In genomic region chr11:106779388-106780088, GRCm38 (mm10) we compare ENCODE assay signal across 7 mouse cellular contexts. TPM values are rescaled to one million over a fixed set of nuclear protein-coding genes. Genes with fewer than 3 reads are reported as not detected.
DNase-seq lines count a peak whose midpoint lies in the region; ATAC-seq and TF ChIP-seq lines count a peak whose summit lies in the region.

TSS of gene Polg2 (minus strand) at chr11:106779537.

- H3K9me3 ChIP-seq in intestine, postnatal 0 days (ENCODE audit: control insufficient read depth) = no peaks in the 10 kb centered on the region
- H3K9me3 ChIP-seq in midbrain, embryonic 12.5 days = no peaks in the 10 kb centered on the region

- H3K27me3 ChIP-seq in intestine, postnatal 0 days (replicated peaks; ENCODE audit: control insufficient read depth, insufficient read depth, low read length) = no peaks in the 10 kb centered on the region
- no peaks in the 10 kb centered on the region for H3K27me3 ChIP-seq in midbrain, embryonic 12.5 days
- H3K27me3 ChIP-seq in small intestine, adult 2 months (ENCODE audit: control insufficient read depth, insufficient read depth, low read length) = no peaks in the 10 kb centered on the region

- H3K4me1 ChIP-seq in intestine, postnatal 0 days (replicated peaks; ENCODE audit: control insufficient read depth, insufficient read depth, low read length) = no peaks in the 10 kb centered on the region
- peaks cover 10% of the 10 kb centered on the region; the same call in 1 of the 2 replicates for H3K4me1 ChIP-seq in midbrain, embryonic 12.5 days
- no peaks in the 10 kb centered on the region for H3K4me1 ChIP-seq in small intestine, adult 2 months (ENCODE audit: control insufficient read depth, insufficient read depth, insufficient read length, low read length)

- H3K4me3 ChIP-seq in intestine, postnatal 0 days (ENCODE audit: low read depth, low read length) = peak within 1 kb of the TSS; percentile 55
- H3K4me3 ChIP-seq in midbrain, embryonic 12.5 days = peak within 1 kb of the TSS; percentile 62
- H3K4me3 ChIP-seq in small intestine, adult 2 months (ENCODE audit: low read depth, low read length) = peak within 1 kb of the TSS; percentile 84

- intact Hi-C loops in left cerebral cortex, postnatal 4 days (cut with DNase I) = no loop called here

- peaks cover 48% of the 10 kb centered on the region for H3K36me3 ChIP-seq in intestine, postnatal 0 days (ENCODE audit: control insufficient read depth, insufficient read depth)
- H3K36me3 ChIP-seq in midbrain, embryonic 12.5 days = peaks cover 67% of the 10 kb centered on the region
- peaks cover 57% of the 10 kb centered on the region for H3K36me3 ChIP-seq in small intestine, adult 2 months (ENCODE audit: control insufficient read depth, insufficient read depth, low read length)

- TF ChIP-seq POLR2A in small intestine, adult 2 months (IDR thresholded peaks at IDR 0.05; ENCODE audit: low read depth, low read length) = peak; percentile 94

- TF ChIP-seq CTCF in intestine, postnatal 0 days (IDR thresholded peaks at IDR 0.05; ENCODE audit: low read depth) = no peak
- no peak for TF ChIP-seq CTCF in small intestine, adult 2 months (IDR thresholded peaks at IDR 0.05; ENCODE audit: extremely low read depth, insufficient read length, insufficient replicate concordance, low read depth, low read length)

- DNase-seq in adrenal gland, adult 8-10 months = peak; percentile 92
- peak; percentile 92 for DNase-seq in embryo, embryonic 9.5 days (ENCODE audit: extremely low spot score)
- peak; percentile 56 for DNase-seq in gonadal fat pad, adult 2 months (ENCODE audit: low read depth)
- peak; percentile 89 for DNase-seq in left cerebral cortex, postnatal 4 days

- peak within 1 kb of the TSS; percentile 90 for H3K27ac ChIP-seq in intestine, postnatal 0 days (ENCODE audit: low read depth, low read length)
- H3K27ac ChIP-seq in midbrain, embryonic 12.5 days (replicated peaks) = peak within 1 kb of the TSS; percentile 87
- H3K27ac ChIP-seq in small intestine, adult 2 months (ENCODE audit: insufficient read depth, low read depth, low read length) = peak within 1 kb of the TSS; percentile 93

- H3K9ac ChIP-seq in intestine, postnatal 0 days (ENCODE audit: low read depth, low read length) = peak within 1 kb of the TSS; percentile 73
- H3K9ac ChIP-seq in midbrain, embryonic 12.5 days (replicated peaks) = peak within 1 kb of the TSS; percentile 80

- H3K4me2 ChIP-seq in intestine, postnatal 0 days (replicated peaks; ENCODE audit: low read depth) = peak within 1 kb of the TSS; percentile 77
- H3K4me2 ChIP-seq in midbrain, embryonic 12.5 days (replicated peaks) = peak within 1 kb of the TSS; percentile 90

- WGBS in intestine, postnatal 0 days = under 1% methylated on average over 30 of the region's 30 CpGs
- 3% methylated on average over 30 of the region's 30 CpGs for WGBS in midbrain, embryonic 12.5 days
- under 1% methylated on average over 30 of the region's 30 CpGs for WGBS in small intestine, adult 2 months

- ATAC-seq in intestine, postnatal 0 days = peak; percentile 92
- ATAC-seq in midbrain, embryonic 12.5 days (ENCODE audit: low FRiP score, low read depth) = peak; percentile 99

RNA-seq across cellular contexts. Expression of gene Polg2, which starts in this region (rescaled TPM):
- total RNA-seq in adrenal gland, adult 8-10 months (2022) = 10 to 100 TPM in 1 of 4 experiments, 1 to 10 TPM in 3; 5.5 to 14.4 (median 7.9) TPM
- 4.4 and 5.1 TPM in 2 replicates for polyA plus RNA-seq in gonadal fat pad, adult 2 months (2012; rRNA removed)
- polyA plus RNA-seq in intestine, postnatal 0 days (2015; fragmentation: Nextera tagmentation; extraction: Ambion mirVana) = 12.9 and 13.3 TPM in 2 replicates
- total RNA-seq in left cerebral cortex, postnatal 4 days (2021) = 1 to 10 TPM; 5.2 to 6.2 TPM
- polyA plus RNA-seq in midbrain, embryonic 12.5 days (2016; fragmentation: Nextera tagmentation; extraction: Ambion mirVana) = 10.4 and 11.3 TPM in 2 replicates
- 4.4 and 11.0 TPM in 2 replicates for polyA plus RNA-seq in small intestine, adult 2 months (2012; rRNA removed)

Comparison
In these comparisons a context has a peak if more than half of its experiments do, and no peak if none do; other contexts are left out.
1. Peak in every context shown above with its lines: DNase-seq, ATAC-seq, H3K4me3 ChIP-seq and H3K27ac ChIP-seq.